Mouse (Mus musculus) liver, embryonic 14.5 days (tissue): Measurements from ENCODE around the gene Ccdc28b. TPM values are rescaled to one million over a fixed set of nuclear protein-coding genes. Genes with fewer than 3 reads are reported as not detected.

Source experiments
- ATAC-seq: fragments of 200-750 bp; cut with Nextera tagmentation; 2 replicates; pipeline ENCODE4 v1.8.0; 2017; ENCODE audit warnings: moderate number of reproducible peaks, mild to moderate bottlenecking, moderate library complexity; ENCODE audit not compliant: insufficient read depth
- DNase-seq, 3 experiments: peaks; one replicate each; pipeline ENCODE4 v3.0.0-alpha.2; 2012 to 2013; ENCODE audit warnings: low read depth in 3 of 3, low spot score in 3 of 3
- H3K27ac ChIP-seq: fragments of 300-500 bp; sonication (generic); 2 replicates; pipeline ENCODE4 v1.5.1; 2014; ENCODE audit warnings: moderate library complexity, mild to moderate bottlenecking, control low read depth, inconsistent platforms
- H3K27me3 ChIP-seq: fragments of 300-500 bp; sonication (generic); 2 replicates; pipeline ENCODE4 v1.6.1; 2014; ENCODE audit warnings: mild to moderate bottlenecking, low read length, moderate library complexity; ENCODE audit not compliant: control insufficient read depth, insufficient read depth
- H3K36me3 ChIP-seq: fragments of 300-500 bp; sonication (generic); replicated peaks from 2 replicates; pipeline ENCODE4 v1.6.1; 2014; ENCODE audit warnings: low read depth; ENCODE audit not compliant: control insufficient read depth, insufficient read depth
- H3K4me1 ChIP-seq, 2 experiments: fragments of 200-500 bp in 1 of 2; fragments of 300-500 bp in 1 of 2; sonication (generic) in 1 of 2; replicated peaks; 2 replicates each; pipeline ENCODE4 v1.6.1; 2012 to 2014; ENCODE audit warnings: antibody characterized with exemption in 1 of 2, inconsistent platforms in 1 of 2, low read length in 1 of 2; ENCODE audit not compliant: control insufficient read depth in 2 of 2, insufficient read depth in 2 of 2
- H3K4me2 ChIP-seq: fragments of 300-500 bp; sonication (generic); 2 replicates; pipeline ENCODE4 v1.6.1; 2014; ENCODE audit warnings: low read depth, mild to moderate bottlenecking, control low read depth, moderate library complexity
- H3K4me3 ChIP-seq, 2 experiments: fragments of 200-500 bp in 1 of 2; fragments of 300-500 bp in 1 of 2; sonication (generic) in 1 of 2; 2 replicates each; pipeline ENCODE4 v1.5.1; 2012 to 2014; ENCODE audit warnings: low read depth in 2 of 2, low read length in 2 of 2, mild to moderate bottlenecking in 2 of 2, control low read depth in 1 of 2, inconsistent platforms in 1 of 2, moderate library complexity in 1 of 2; ENCODE audit not compliant: insufficient read depth in 1 of 2
- H3K9ac ChIP-seq: fragments of 300-500 bp; sonication (generic); replicated peaks from 2 replicates; pipeline ENCODE4 v1.6.1; 2014; ENCODE audit warnings: mild to moderate bottlenecking, control low read depth, moderate library complexity
- H3K9me3 ChIP-seq: fragments of 300-500 bp; sonication (generic); 2 replicates; pipeline ENCODE4 v1.6.1; 2016; ENCODE audit warnings: low read length, mixed read lengths; ENCODE audit not compliant: control insufficient read depth
- CTCF ChIP-seq: IDR thresholded peaks from 2 replicates; pipeline ENCODE4 v1.5.1; 2016; ENCODE audit warnings: antibody characterized with exemption, low read depth, control low read depth
- EP300 ChIP-seq: IDR thresholded peaks from 2 replicates; pipeline ENCODE4 v1.6.1; 2016; ENCODE audit warnings: antibody characterized with exemption, low read depth
- WGBS: fragments of 180-500 bp; shearing (Covaris S2); extraction: QIAGEN DNeasy Blood & Tissue Kit; methylation state at CpG from one replicate; pipeline ENCODE4 v1.1.7; 2014; ENCODE audit not compliant: insufficient replicate concordance; 5-methylcytosine and 5-hydroxymethylcytosine counted together
- polyA plus RNA-seq, 2 experiments: library from polyadenylated mRNA; depleted of rRNA in 1 of 2; stranded (reverse) in 1 of 2; unstranded in 1 of 2; fragments of >200 nt; fragmentation: Nextera tagmentation in 1 of 2; extraction: Ambion mirVana in 1 of 2; gene quantifications; 2 replicates each; pipeline versions ENCODE4 v1.2.1 to v1.2.3; 2012 to 2014

Gene Ccdc28b
- polyA plus RNA-seq, 2 experiments, result 11.0 to 12.0 TPM

- Histone ChIP-seq H3K4me3 (no peak within 1 kb of the TSS), H3K36me3 (no peaks in the 10 kb centered on the region), H3K4me2 (no peak within 1 kb of the TSS), H3K4me1 (peaks cover 0 to 2% of the 10 kb centered on the region in 2 experiments; a peak in 2 of 4 replicates), H3K27ac (no peak within 1 kb of the TSS), H3K9ac (no peak within 1 kb of the TSS), H3K27me3 (no peaks in the 10 kb centered on the region), H3K9me3 (no peaks in the 10 kb centered on the region)
- TF ChIP-seq CTCF (no peak), EP300 (no peak)
- no peak for DNase-seq
- 40% methylated on average over 8 of the region's 8 CpGs for WGBS
- ATAC-seq, result no peak
These were observed 50.3 kb downstream of the Ccdc28b start, which contains the start of gene Lck for GRCm38 (mm10) chr4:129573430-129573829. Gene Lck (minus strand): TSS chr4:129573641.

- Histone ChIP-seq H3K4me3 (no peak overlapping the region), H3K4me2 (no peak overlapping the region), H3K9ac (no peak overlapping the region), H3K27ac (no peak overlapping the region), H3K9me3 (no peaks in the 10 kb centered on the region), H3K36me3 (no peaks in the 10 kb centered on the region), H3K4me1 (peaks cover 0 to 2% of the 10 kb centered on the region in 2 experiments; a peak in 2 of 4 replicates), H3K27me3 (no peaks in the 10 kb centered on the region)
- TF ChIP-seq CTCF (no peak), EP300 (no peak)
- ATAC-seq, result no peak
- DNase-seq, result no peak
- WGBS, result 78% methylated on average over 4 of the region's 4 CpGs
These were observed 50.7 kb downstream of the Ccdc28b start for GRCm38 (mm10) chr4:129573093-129573370.

GRCm38 (mm10) chr4:129572236-129573092 is 51.3 kb downstream of the Ccdc28b start:
- WGBS, result 60% methylated on average over 13 of the region's 13 CpGs
- TF ChIP-seq EP300, result no peak
- TF ChIP-seq CTCF, result no peak
- ATAC-seq (no peak), DNase-seq (no peak)
- Histone ChIP-seq H3K9me3 (no peaks in the 10 kb centered on the region), H3K27ac (no peak overlapping the region), H3K9ac (no peak overlapping the region), H3K36me3 (no peaks in the 10 kb centered on the region), H3K4me3 (no peak overlapping the region), H3K4me1 (peaks cover 0 to 2% of the 10 kb centered on the region in 2 experiments; a peak in 2 of 4 replicates), H3K27me3 (no peaks in the 10 kb centered on the region), H3K4me2 (no peak overlapping the region)

- Histone ChIP-seq H3K4me3 (no peak overlapping the region), H3K4me2 (no peak overlapping the region), H3K4me1 (peaks cover 0 to 2% of the 10 kb centered on the region in 2 experiments; a peak in 2 of 4 replicates), H3K9me3 (no peaks in the 10 kb centered on the region), H3K9ac (no peak overlapping the region), H3K36me3 (no peaks in the 10 kb centered on the region), H3K27ac (no peak overlapping the region), H3K27me3 (no peaks in the 10 kb centered on the region)
- DNase-seq (no peak), ATAC-seq (no peak)
- no peak for TF ChIP-seq EP300
- no peak for TF ChIP-seq CTCF
- WGBS, result 58% methylated on average over 8 of the region's 8 CpGs
These were observed 52.1 kb downstream of the Ccdc28b start for GRCm38 (mm10) chr4:129571551-129572084.

- 67% methylated on average over 6 of the region's 6 CpGs for WGBS
- no peak for TF ChIP-seq EP300
- TF ChIP-seq CTCF, result no peak
- H3K4me3 ChIP-seq, result no peak overlapping the region
These were observed 53.7 kb downstream of the Ccdc28b start for GRCm38 (mm10) chr4:129570028-129570427.

More at GRCm38 (mm10) chr4:129570028-129570427, 53.7 kb downstream of the Ccdc28b start:
- DNase-seq (no peak), ATAC-seq (no peak)
- H3K9ac ChIP-seq, result no peak overlapping the region
- H3K27ac ChIP-seq, result no peak overlapping the region
- H3K4me1 ChIP-seq, result peaks cover 0 to under 1% of the 10 kb centered on the region in 2 experiments; a peak in 2 of 4 replicates
- H3K36me3 ChIP-seq, result no peaks in the 10 kb centered on the region
- H3K4me2 ChIP-seq, result no peak overlapping the region
- no peaks in the 10 kb centered on the region for H3K9me3 ChIP-seq
- H3K27me3 ChIP-seq, result no peaks in the 10 kb centered on the region

Other genes with a start within 250 kb of the Ccdc28b start
- 1.8 and 2.1 TPM in 2 replicates for gene Zbtb8a, start 245.8 kb downstream of the Ccdc28b start, polyA plus RNA-seq (2012; rRNA removed)
- gene Zbtb8a, start 245.8 kb downstream of the Ccdc28b start, polyA plus RNA-seq (2014; fragmentation: Nextera tagmentation; extraction: Ambion mirVana), result 0.41 and 1.1 TPM in 2 replicates
- gene Zbtb8b, start 183.1 kb downstream of the Ccdc28b start, polyA plus RNA-seq (2012; rRNA removed), result 0.31 and 0.39 TPM in 2 replicates
- 0.80 and 0.91 TPM in 2 replicates for gene Zbtb8b, start 183.1 kb downstream of the Ccdc28b start, polyA plus RNA-seq (2014; fragmentation: Nextera tagmentation; extraction: Ambion mirVana)
- gene Bsdc1, start 162.4 kb downstream of the Ccdc28b start, polyA plus RNA-seq (2012; rRNA removed), result 30.5 and 34.7 TPM in 2 replicates
- 52.1 and 52.4 TPM in 2 replicates for gene Bsdc1, start 162.4 kb downstream of the Ccdc28b start, polyA plus RNA-seq (2014; fragmentation: Nextera tagmentation; extraction: Ambion mirVana)
- not detected in 2 replicates for gene Tssk3, start 132.9 kb downstream of the Ccdc28b start, polyA plus RNA-seq (2012; rRNA removed)
- not detected in 2 replicates for gene Tssk3, start 132.9 kb downstream of the Ccdc28b start, polyA plus RNA-seq (2014; fragmentation: Nextera tagmentation; extraction: Ambion mirVana)
- 0.40 and 0.54 TPM in 2 replicates for gene Fam229a, start 132.8 kb downstream of the Ccdc28b start, polyA plus RNA-seq (2012; rRNA removed)
- 0.37 and 0.44 TPM in 2 replicates for gene Fam229a, start 132.8 kb downstream of the Ccdc28b start, polyA plus RNA-seq (2014; fragmentation: Nextera tagmentation; extraction: Ambion mirVana)
- 30.6 and 34.8 TPM in 2 replicates for gene Marcksl1, start 110.4 kb downstream of the Ccdc28b start, polyA plus RNA-seq (2012; rRNA removed)
- 38.2 and 42.0 TPM in 2 replicates for gene Marcksl1, start 110.4 kb downstream of the Ccdc28b start, polyA plus RNA-seq (2014; fragmentation: Nextera tagmentation; extraction: Ambion mirVana)
- gene Hdac1, start 81.2 kb downstream of the Ccdc28b start, polyA plus RNA-seq (2012; rRNA removed), result 59.4 and 76.5 TPM in 2 replicates
- 107 and 114 TPM in 2 replicates for gene Hdac1, start 81.2 kb downstream of the Ccdc28b start, polyA plus RNA-seq (2014; fragmentation: Nextera tagmentation; extraction: Ambion mirVana)
- 2.7 and 3.1 TPM in 2 replicates for gene Lck, start 50.3 kb downstream of the Ccdc28b start, polyA plus RNA-seq (2012; rRNA removed)
- 3.9 TPM in 2 replicates for gene Lck, start 50.3 kb downstream of the Ccdc28b start, polyA plus RNA-seq (2014; fragmentation: Nextera tagmentation; extraction: Ambion mirVana)
- 7.6 TPM in 2 replicates for gene Fam167b, start 45.4 kb downstream of the Ccdc28b start, polyA plus RNA-seq (2012; rRNA removed)
- gene Fam167b, start 45.4 kb downstream of the Ccdc28b start, polyA plus RNA-seq (2014; fragmentation: Nextera tagmentation; extraction: Ambion mirVana), result 5.4 and 5.8 TPM in 2 replicates
- 223 and 242 TPM in 2 replicates for gene Eif3i, start 23.3 kb downstream of the Ccdc28b start, polyA plus RNA-seq (2012; rRNA removed)
- 201 and 225 TPM in 2 replicates for gene Eif3i, start 23.3 kb downstream of the Ccdc28b start, polyA plus RNA-seq (2014; fragmentation: Nextera tagmentation; extraction: Ambion mirVana)
- 78.5 and 84.2 TPM in 2 replicates for gene Tmem234, start 23.3 kb downstream of the Ccdc28b start, polyA plus RNA-seq (2012; rRNA removed)
- gene Tmem234, start 23.3 kb downstream of the Ccdc28b start, polyA plus RNA-seq (2014; fragmentation: Nextera tagmentation; extraction: Ambion mirVana), result 108 and 129 TPM in 2 replicates
- 0.28 and 0.47 TPM in 2 replicates for gene Dcdc2b, start 9.7 kb downstream of the Ccdc28b start, polyA plus RNA-seq (2012; rRNA removed)
- 0.19 and 0.61 TPM in 2 replicates for gene Dcdc2b, start 9.7 kb downstream of the Ccdc28b start, polyA plus RNA-seq (2014; fragmentation: Nextera tagmentation; extraction: Ambion mirVana)
- gene Iqcc, start 4.8 kb downstream of the Ccdc28b start, polyA plus RNA-seq (2012; rRNA removed), result 6.2 and 8.8 TPM in 2 replicates
- gene Iqcc, start 4.8 kb downstream of the Ccdc28b start, polyA plus RNA-seq (2014; fragmentation: Nextera tagmentation; extraction: Ambion mirVana), result 7.0 and 9.2 TPM in 2 replicates
- gene Txlna, start 17.1 kb upstream of the Ccdc28b start, polyA plus RNA-seq (2012; rRNA removed), result 12.2 and 17.0 TPM in 2 replicates
- gene Txlna, start 17.1 kb upstream of the Ccdc28b start, polyA plus RNA-seq (2014; fragmentation: Nextera tagmentation; extraction: Ambion mirVana), result 26.3 and 30.3 TPM in 2 replicates
- gene Kpna6, start 48.8 kb upstream of the Ccdc28b start, polyA plus RNA-seq (2012; rRNA removed), result 8.9 and 10.1 TPM in 2 replicates
- 5.4 and 7.1 TPM in 2 replicates for gene Kpna6, start 48.8 kb upstream of the Ccdc28b start, polyA plus RNA-seq (2014; fragmentation: Nextera tagmentation; extraction: Ambion mirVana)
- 9.3 and 11.3 TPM in 2 replicates for gene Tmem39b, start 72.9 kb upstream of the Ccdc28b start, polyA plus RNA-seq (2012; rRNA removed)
- gene Tmem39b, start 72.9 kb upstream of the Ccdc28b start, polyA plus RNA-seq (2014; fragmentation: Nextera tagmentation; extraction: Ambion mirVana), result 5.5 and 6.0 TPM in 2 replicates
- gene Khdrbs1, start 118.4 kb upstream of the Ccdc28b start, polyA plus RNA-seq (2012; rRNA removed), result 12.5 and 16.7 TPM in 2 replicates
- 24.0 and 28.2 TPM in 2 replicates for gene Khdrbs1, start 118.4 kb upstream of the Ccdc28b start, polyA plus RNA-seq (2014; fragmentation: Nextera tagmentation; extraction: Ambion mirVana)
- 26.1 and 42.2 TPM in 2 replicates for gene Ptp4a2, start 187.3 kb upstream of the Ccdc28b start, polyA plus RNA-seq (2012; rRNA removed)
- gene Ptp4a2, start 187.3 kb upstream of the Ccdc28b start, polyA plus RNA-seq (2014; fragmentation: Nextera tagmentation; extraction: Ambion mirVana), result 150 and 154 TPM in 2 replicates